Mouse (Mus musculus): ENCODE measurements at regions not wholly inside any gene's neighbourhood (a gene's known extent, or its start where the extent isn't known, plus 50 kb on each side); places are given as distances from the start of the nearest gene placed in this dataset.

DNA sequence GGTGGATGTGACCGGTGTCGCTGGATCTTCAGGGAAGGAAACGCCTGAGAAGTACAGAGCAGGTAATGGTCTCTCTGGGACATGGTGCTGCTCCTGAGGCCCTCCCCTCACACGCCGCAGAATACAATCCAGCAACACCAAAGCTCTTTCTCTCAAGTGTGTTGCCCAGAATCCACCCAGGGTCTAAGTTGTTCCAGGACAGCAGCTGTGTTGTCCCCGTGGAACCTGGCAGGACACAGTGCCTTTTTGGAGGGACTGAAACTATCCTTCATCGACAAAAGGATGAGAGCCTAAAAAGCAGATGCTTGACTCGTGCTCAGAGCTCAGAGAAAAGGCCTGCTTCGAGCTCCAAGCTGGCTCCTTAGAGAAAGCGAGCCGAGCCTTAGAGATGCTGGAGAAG lies 77.8 kb upstream of the Irf2bp2 start:
- WGBS = 88% methylated on average over 11 of the region's 11 CpGs
- no peaks in the 10 kb centered on the region for H3K36me3 ChIP-seq
- no peak overlapping the region for H3K4me3 ChIP-seq
- no peak overlapping the region for H3K27ac ChIP-seq
- no peaks in the 10 kb centered on the region for H3K9me3 ChIP-seq
- no peak for ATAC-seq (ENCODE audit: low FRiP score, low read depth)
- no peak overlapping the region for H3K9ac ChIP-seq
- H3K4me1 ChIP-seq = peaks cover 34% of the 10 kb centered on the region
- H3K4me2 ChIP-seq (replicated peaks) = no peak overlapping the region
- H3K27me3 ChIP-seq = no peaks in the 10 kb centered on the region

- no peak overlapping the region for H3K4me2 ChIP-seq (replicated peaks)
- H3K4me1 ChIP-seq = peaks cover 45% of the 10 kb centered on the region
- no peak for ATAC-seq (ENCODE audit: low FRiP score, low read depth)
- H3K36me3 ChIP-seq = no peaks in the 10 kb centered on the region
- H3K4me3 ChIP-seq = no peak overlapping the region
- no peaks in the 10 kb centered on the region for H3K27me3 ChIP-seq
- 51% methylated on average over 9 of the region's 9 CpGs for WGBS
- no peaks in the 10 kb centered on the region for H3K9me3 ChIP-seq
- H3K27ac ChIP-seq = no peak overlapping the region
- no peak overlapping the region for H3K9ac ChIP-seq
These were observed 76.1 kb upstream of the Irf2bp2 start for GRCm38 (mm10) chr8:126669919-126670318.

GRCm38 (mm10) chr8:126669154-126669553 lies 75.4 kb upstream of the Irf2bp2 start:
- H3K4me3 ChIP-seq = no peak overlapping the region
- H3K9me3 ChIP-seq = no peaks in the 10 kb centered on the region
- H3K4me2 ChIP-seq (replicated peaks) = no peak overlapping the region
- no peaks in the 10 kb centered on the region for H3K36me3 ChIP-seq
- H3K9ac ChIP-seq = no peak overlapping the region
- no peaks in the 10 kb centered on the region for H3K27me3 ChIP-seq
- H3K27ac ChIP-seq = peak overlapping the region; percentile 12; the same call in 1 of the 2 replicates
- ATAC-seq (ENCODE audit: low FRiP score, low read depth) = no peak
- 52% methylated on average over 6 of the region's 6 CpGs for WGBS
- H3K4me1 ChIP-seq = peaks cover 52% of the 10 kb centered on the region

DNA sequence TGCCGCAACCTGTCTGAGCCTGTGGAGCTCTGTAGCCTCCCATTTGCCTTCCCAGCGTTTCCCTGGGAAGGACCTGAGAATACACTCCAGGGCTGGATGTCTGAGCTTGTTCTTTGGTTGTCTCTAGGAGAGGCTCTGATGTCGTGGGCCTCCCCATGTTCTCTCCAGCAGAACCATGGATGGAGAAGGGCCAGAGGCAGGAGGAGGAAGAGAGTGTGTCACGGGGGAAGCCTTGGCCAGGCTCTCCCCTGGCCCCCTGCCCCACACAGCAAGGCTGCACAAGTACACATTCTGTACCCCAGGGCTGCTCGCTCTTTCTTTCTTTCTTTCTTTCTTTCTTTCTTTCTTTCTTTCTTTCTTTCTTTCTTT lies 74.9 kb upstream of the Irf2bp2 start:
- WGBS = 72% methylated on average over 5 of the region's 5 CpGs
- Histone ChIP-seq H3K4me1 (peaks cover 57% of the 10 kb centered on the region), H3K27ac (peak overlapping the region; percentile 100), H3K27me3 (no peaks in the 10 kb centered on the region), H3K4me3 (no peak overlapping the region), H3K9me3 (no peaks in the 10 kb centered on the region), H3K4me2 (replicated peaks) (no peak overlapping the region; the same call in 1 of the 2 replicates), H3K36me3 (no peaks in the 10 kb centered on the region), H3K9ac (peak overlapping the region; percentile 15; the same call in 1 of the 2 replicates)
- ATAC-seq (ENCODE audit: low FRiP score, low read depth) = no peak

- H3K27me3 ChIP-seq = no peaks in the 10 kb centered on the region
- no peaks in the 10 kb centered on the region for H3K9me3 ChIP-seq
- no peak for ATAC-seq (ENCODE audit: low FRiP score, low read depth)
- peak overlapping the region; percentile 100 for H3K27ac ChIP-seq
- H3K4me1 ChIP-seq = peaks cover 64% of the 10 kb centered on the region
- no peaks in the 10 kb centered on the region for H3K36me3 ChIP-seq
- H3K4me2 ChIP-seq (replicated peaks) = peak overlapping the region; percentile 59
- H3K4me3 ChIP-seq = no peak overlapping the region
- WGBS = 59% methylated on average over 16 of the region's 16 CpGs
- H3K9ac ChIP-seq = peak overlapping the region; percentile 15; the same call in 1 of the 2 replicates
These were observed 74.2 kb upstream of the Irf2bp2 start for GRCm38 (mm10) chr8:126667721-126668656.

GRCm38 (mm10) chr8:126667086-126667720 lies 73.4 kb upstream of the Irf2bp2 start:
- H3K4me3 ChIP-seq = no peak overlapping the region
- no peaks in the 10 kb centered on the region for H3K9me3 ChIP-seq
- WGBS = 32% methylated on average over 12 of the region's 12 CpGs
- H3K4me2 ChIP-seq (replicated peaks) = peak overlapping the region; percentile 59
- H3K9ac ChIP-seq = peak overlapping the region; percentile 59
- H3K27ac ChIP-seq = peak overlapping the region; percentile 100
- peaks cover 72% of the 10 kb centered on the region for H3K4me1 ChIP-seq
- no peaks in the 10 kb centered on the region for H3K27me3 ChIP-seq
- ATAC-seq (ENCODE audit: low FRiP score, low read depth) = 0 out of 2 replicates have a peak, but pooled peaks have one; percentile 2
- no peaks in the 10 kb centered on the region for H3K36me3 ChIP-seq

- Histone ChIP-seq H3K27ac (peak overlapping the region; percentile 100), H3K9ac (peak overlapping the region; percentile 59), H3K9me3 (no peaks in the 10 kb centered on the region), H3K27me3 (no peaks in the 10 kb centered on the region), H3K36me3 (no peaks in the 10 kb centered on the region), H3K4me2 (replicated peaks) (peak overlapping the region; percentile 59), H3K4me1 (peaks cover 79% of the 10 kb centered on the region), H3K4me3 (peak overlapping the region; percentile 21; the same call in 1 of the 2 replicates)
- WGBS = under 1% methylated on average over 14 of the region's 15 CpGs
- ATAC-seq (ENCODE audit: low FRiP score, low read depth) = peak; percentile 90
These were observed 72.7 kb upstream of the Irf2bp2 start for GRCm38 (mm10) chr8:126666327-126667085.

DNA sequence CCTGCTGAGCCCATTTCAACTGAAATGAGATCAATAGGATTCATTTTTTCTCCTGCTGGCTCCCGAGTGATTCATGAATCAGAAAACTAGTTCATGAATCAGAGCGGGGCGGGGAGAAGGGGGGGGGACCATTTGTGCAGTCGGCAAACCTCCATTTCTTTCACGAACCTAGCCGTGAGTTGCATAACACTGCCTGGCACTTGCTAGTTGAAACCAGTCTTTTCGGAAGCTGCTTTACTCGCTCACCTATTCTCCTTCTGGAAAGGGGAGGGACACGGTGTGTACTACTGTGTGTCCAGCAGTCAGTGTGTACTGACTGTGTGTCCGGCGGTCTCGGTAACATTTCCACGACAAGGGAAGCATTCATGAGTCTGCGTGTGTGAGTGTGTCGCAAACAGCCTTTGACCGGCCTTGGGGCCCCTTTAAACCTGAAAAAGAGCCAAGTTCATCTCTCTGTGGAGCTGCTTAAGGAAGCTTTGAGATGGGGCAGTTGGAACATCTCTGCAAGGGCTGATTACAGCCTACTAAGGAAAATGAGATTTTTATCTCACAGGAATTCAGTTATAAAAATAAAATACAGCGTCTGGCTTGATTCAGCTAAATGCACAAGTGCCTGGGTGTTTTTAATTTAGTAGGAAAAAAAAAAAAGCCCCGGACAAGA lies 71.9 kb upstream of the Irf2bp2 start:
- no peak; the same call in 1 of the 2 replicates for ATAC-seq (ENCODE audit: low FRiP score, low read depth)
- H3K27me3 ChIP-seq = no peaks in the 10 kb centered on the region
- H3K9me3 ChIP-seq = no peaks in the 10 kb centered on the region
- peaks cover 87% of the 10 kb centered on the region for H3K4me1 ChIP-seq
- peak overlapping the region; percentile 53 for H3K9ac ChIP-seq
- peak overlapping the region; percentile 100 for H3K27ac ChIP-seq
- WGBS = 14% methylated on average over 18 of the region's 18 CpGs
- H3K36me3 ChIP-seq = no peaks in the 10 kb centered on the region
- peak overlapping the region; percentile 21 for H3K4me3 ChIP-seq
- peak overlapping the region; percentile 59 for H3K4me2 ChIP-seq (replicated peaks)

DNA sequence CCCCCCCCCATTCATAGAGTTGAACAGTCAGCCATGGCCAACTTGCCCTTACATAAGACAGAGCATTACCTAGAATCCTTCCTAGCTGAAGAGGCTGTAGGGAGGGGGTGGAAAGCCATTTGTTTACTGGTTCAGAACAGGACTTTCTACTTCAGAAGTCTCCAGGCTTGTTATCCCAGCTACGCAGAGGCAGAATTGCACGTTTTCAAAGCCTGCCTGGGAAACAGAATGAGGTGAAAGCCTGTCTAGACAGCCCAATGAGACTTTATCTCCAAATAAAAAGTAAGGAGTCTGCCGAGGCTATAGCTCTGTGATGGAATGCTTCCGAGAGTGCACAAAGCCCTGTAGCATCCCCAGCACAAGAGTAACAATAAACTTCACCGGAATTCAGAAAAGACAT lies 71.1 kb upstream of the Irf2bp2 start:
- no peaks in the 10 kb centered on the region for H3K27me3 ChIP-seq
- 41% methylated on average over 5 of the region's 5 CpGs for WGBS
- H3K4me2 ChIP-seq (replicated peaks) = peak overlapping the region; percentile 59; the same call in 1 of the 2 replicates
- H3K4me3 ChIP-seq = no peak overlapping the region
- no peak overlapping the region for H3K9ac ChIP-seq
- H3K36me3 ChIP-seq = no peaks in the 10 kb centered on the region
- H3K9me3 ChIP-seq = no peaks in the 10 kb centered on the region
- no peak for ATAC-seq (ENCODE audit: low FRiP score, low read depth)
- peaks cover 94% of the 10 kb centered on the region for H3K4me1 ChIP-seq
- peak overlapping the region; percentile 100 for H3K27ac ChIP-seq

- Histone ChIP-seq H3K27me3 (no peaks in the 10 kb centered on the region), H3K27ac (peak overlapping the region; percentile 85), H3K4me1 (peaks cover 90% of the 10 kb centered on the region), H3K4me3 (no peak overlapping the region), H3K36me3 (no peaks in the 10 kb centered on the region), H3K9me3 (no peaks in the 10 kb centered on the region), H3K9ac (peak overlapping the region; percentile 25; the same call in 1 of the 2 replicates), H3K4me2 (replicated peaks) (peak overlapping the region; percentile 25; the same call in 1 of the 2 replicates)
- no peak for ATAC-seq (ENCODE audit: low FRiP score, low read depth)
- WGBS = 16% methylated on average over 14 of the region's 14 CpGs
These were observed 69.3 kb upstream of the Irf2bp2 start for GRCm38 (mm10) chr8:126662797-126663784.
